Mouse (Mus musculus) embryo, embryonic 9.5 days (tissue): ENCODE results near the gene Mrps15.
A peak's percentile ranks its signal among the peaks of the same experiment; 100 is the strongest.

Experiments used
- DNase-seq: peaks from one replicate; pipeline ENCODE4 v3.0.0-alpha.2; 2017; ENCODE audit errors: extremely low spot score

Mrps15 gene

DNA sequence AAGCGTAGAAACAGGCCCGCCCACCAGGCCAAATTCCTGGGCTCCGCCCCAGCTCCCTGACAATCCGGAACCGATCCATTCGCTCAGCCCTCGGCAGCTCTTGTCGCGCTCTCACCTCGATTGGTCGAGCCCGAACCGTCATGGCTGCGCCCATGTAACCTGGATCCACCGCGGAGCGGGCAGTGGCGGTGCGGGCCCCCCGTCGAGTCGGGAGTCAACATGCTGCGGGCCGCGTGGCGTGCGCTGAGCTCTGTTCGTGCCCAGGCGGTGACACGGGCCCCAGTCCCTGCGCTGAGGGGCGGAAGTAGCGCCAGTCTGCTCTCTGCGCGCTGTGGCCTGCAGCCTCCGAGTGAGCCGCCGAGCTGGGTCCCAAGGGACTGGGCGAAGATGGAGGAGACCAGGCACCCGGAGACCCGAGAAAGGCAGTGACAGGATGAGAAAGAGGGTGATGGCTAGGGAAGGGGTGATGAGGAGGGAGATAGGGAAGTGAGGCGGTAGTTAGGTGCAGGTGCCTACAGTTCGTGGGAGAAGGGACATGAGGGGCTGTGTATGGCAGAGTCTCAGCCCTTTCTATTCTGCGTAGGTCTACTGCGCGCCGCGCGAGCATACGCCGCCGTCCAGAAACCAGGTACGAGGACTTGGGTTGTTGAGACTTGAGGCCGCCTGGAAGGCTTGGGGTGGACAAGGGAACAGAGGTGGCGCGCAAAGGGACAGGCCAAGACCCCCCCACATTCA lies at the start of gene Mrps15:
Gene Mrps15, plus strand, starts transcription at position 75 of the 735 bp plus-strand sequence.
- peak; percentile 91 for DNase-seq

DNA sequence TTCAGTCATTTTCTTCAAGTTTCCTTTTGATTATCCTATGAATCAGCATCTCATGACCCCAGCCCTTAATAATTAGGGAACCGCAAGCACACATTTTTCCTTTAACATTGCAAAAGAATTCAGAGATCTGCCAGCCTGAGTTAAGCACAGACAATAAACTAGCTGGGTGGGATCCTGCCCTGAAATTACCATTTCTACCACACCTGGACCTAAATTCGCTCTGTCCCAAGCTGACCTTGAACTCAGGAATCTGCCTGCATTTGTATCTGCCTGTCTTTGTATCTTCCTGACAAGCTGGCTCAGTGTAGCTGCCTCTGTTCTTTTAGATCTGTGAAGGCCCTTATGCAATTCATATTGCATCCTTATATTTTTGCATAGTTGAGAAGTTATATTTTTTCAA lies 48.9 kb upstream of the Mrps15 start:
- no peak for DNase-seq

DNA sequence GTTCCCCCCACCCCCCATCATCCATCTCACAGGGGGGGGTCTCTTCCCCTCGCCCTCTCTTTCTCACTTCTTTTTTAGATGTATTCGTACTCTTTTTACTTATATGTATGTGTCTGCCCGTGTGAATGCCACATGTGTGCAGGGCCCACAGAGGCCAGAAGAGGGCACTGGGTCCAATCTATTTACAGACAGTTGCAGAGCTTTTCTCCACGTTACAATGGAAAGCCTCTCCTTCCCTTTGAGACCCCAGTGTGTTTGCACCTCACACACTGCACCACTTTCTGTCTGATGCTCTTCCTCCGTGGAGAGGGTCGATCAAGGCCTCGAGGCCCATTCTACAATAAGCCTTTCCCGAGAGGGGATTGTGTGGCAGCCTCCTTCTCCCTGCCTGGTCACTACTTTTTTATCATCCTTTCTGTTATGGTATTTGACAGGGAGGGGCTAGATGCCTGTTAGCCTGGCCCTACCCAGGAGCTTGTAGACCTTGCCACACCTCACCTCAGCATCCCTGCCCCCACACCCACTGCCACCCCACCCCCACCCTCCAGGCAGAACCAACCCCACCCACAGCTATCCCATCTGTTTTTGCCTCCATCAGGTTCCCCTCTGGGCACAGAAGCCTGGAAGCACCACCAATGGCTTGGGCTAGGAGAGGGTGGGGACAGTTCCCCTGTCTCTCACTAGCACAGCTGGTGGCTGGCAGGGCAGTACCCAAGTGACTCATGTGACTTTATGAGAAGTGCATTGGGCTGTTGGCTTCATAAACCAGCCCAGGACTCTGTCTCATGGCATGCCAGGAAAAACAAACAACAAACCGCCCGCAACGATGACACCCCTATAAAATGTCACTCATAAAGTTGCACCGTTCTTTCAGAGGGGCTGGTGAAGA lies 45.2 kb upstream of the Mrps15 start:
- DNase-seq, result no peak

DNA sequence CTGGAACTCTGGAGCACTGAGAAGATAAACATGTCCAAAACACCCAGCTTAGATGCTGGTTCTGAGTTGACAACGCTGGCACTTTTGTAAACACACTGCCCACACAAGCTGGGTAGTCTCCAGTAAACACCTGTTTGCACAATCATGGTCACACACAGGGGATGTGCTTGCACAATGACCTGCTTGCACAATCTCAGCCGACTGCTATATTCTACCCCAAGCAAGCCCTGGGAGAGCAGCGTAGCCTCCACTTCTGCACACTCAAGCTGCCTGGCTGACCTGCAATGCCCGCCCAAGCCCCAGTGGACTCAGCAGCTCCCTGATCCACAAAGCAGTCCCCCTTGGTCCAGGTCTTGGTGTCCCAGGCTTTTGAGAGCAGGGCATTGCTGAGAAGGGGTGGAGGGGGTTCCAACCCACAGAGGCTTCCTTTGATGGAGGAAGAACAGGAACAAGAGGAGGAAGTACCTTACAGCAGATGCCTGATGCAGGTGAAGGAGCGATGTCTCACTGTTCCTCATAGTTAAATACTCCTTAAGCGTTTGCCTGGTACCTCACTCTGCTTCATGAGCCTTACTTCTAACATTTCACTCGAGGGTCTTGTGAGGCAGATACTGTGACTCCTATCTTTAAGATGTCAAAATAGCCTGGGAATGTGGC lies 28.9 kb upstream of the Mrps15 start:
- no peak for DNase-seq

DNA sequence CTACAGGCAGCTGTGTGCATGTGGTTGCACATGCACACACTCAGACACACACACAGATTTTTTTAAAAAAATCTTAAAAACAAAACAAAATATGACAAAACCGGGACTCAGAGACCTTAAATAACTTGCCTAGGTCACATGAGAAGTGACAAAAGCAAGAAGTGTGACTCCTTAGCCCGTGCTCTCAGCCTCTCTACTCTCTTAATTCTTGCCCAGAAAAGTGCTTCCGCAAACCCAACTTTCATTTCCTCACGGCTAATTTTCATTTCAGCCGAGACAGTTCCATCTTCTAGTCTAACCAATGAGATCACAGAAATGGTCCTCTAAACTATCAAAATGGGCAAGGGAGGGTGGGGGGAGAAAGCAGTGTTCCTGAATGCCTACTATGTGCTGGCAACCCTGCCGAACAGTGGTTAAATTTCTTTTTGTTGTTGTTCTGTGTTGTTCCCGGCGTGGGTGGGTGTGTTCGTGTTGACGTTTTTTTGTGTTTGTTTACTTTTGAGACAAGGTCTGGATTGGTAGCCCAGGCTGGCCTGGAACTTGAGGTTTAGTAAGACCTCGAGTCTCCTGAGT lies 27.7 kb upstream of the Mrps15 start:
- no peak for DNase-seq

DNA sequence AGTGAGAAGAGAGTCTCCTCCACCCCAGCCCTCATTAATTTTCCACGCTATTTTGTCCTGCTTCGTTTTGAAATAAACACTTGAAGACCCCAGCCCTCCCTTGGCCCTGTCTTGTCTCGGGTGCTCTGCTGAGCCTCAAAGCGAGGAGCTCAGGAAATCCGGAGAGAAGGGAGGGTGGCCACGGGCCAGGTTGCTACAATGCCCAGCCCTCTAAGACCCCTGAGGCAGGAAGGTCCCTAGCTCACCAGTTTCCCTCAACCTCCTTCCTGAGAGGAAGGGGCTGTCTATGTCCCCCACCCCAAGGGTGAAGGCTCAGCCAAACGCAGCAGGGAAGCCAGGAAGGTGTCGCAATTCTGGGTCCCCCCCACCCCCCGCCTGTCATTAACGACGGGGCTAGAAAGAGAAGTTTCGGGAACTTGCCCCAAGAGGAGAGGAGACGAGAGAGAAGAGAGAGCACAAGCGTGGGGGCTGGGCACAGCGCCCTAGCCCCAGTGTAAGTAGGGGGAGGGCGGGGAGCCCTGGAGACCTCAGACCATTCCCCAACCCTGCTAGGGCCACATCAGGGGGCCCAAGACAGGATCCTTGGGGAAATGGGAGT lies 22.3 kb upstream of the Mrps15 start, which contains the start of gene Csf3r:
Gene Csf3r, plus strand, starts transcription at position 248 of the 598 bp plus-strand sequence.
- no peak for DNase-seq

DNA sequence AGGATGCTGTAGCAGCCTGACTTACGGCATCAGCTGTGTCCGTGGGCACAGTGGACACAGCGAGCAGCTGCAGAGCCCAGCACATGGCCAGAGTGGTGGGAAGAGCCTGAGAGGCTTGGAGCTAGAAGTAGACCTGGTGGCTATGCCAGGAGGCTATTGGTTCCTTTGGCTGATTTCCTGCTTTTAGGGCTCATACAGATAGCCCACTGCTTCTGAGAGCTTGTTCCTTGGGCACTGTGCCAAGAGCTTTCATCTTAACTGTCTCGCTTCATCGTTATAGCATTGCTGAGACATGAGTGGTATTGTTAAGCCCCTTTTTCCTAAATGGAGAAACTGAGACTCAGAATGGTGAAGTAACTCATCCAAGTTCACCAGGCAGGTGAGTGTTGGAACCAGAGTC lies 20.9 kb upstream of the Mrps15 start:
- DNase-seq, result no peak

DNA sequence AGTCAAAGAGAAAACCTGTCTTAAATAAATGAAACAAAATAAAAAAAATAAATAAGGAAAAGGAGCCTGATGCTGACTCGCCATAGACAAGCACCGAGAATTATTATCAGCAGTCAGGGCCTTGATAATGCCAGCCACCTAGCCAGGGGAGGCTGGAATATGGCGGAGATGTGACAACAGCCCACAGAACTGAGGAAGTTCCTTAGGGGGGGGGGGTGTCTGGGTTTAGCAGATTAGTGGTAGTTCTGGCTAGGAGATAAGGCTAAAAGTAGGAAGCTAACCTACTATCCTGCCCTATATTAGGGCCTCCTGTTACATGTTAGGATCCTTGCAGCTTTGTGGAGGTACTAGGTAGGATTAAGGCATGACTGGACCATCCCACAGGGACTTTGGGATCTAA lies 18.7 kb upstream of the Mrps15 start:
- no peak for DNase-seq

DNA sequence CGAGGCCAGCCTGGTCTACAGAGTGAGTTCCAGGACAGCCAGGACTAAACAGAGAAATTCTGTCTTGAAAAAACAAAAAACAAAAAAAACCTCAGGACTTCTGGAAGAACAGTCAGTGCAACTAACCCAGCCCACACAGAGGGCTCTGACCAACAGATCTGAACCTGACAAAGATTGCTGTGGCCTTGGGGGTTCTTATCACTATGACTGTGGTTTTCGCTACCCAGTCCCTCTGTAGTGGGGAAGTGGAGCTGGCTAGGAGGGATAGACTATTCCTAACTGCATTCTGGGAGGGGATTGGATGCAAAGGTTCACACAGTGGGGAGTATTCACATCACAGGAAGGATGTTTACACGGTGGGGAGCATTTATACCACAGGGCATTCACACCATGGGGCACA lies 17.7 kb upstream of the Mrps15 start:
- no peak for DNase-seq

DNA sequence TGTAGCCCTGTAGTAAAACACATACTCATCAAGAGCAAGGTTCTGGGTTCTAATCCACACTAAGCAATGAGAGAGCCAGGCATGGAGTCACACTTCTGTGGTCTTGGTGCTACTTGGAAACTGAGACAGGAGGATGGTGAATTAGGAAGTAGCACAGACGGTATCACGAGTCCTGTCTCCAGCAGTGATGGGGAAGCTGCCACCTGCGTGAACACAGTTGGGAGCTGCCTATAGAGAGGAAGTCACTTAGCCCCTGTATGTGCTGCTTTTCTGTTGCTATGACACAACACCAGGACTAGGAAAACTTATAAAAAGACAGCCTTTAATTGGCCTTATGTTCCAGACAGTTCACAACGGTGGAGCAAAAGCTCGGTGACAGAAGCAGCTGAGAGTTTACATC lies 16.0 kb upstream of the Mrps15 start:
- no peak for DNase-seq

DNA sequence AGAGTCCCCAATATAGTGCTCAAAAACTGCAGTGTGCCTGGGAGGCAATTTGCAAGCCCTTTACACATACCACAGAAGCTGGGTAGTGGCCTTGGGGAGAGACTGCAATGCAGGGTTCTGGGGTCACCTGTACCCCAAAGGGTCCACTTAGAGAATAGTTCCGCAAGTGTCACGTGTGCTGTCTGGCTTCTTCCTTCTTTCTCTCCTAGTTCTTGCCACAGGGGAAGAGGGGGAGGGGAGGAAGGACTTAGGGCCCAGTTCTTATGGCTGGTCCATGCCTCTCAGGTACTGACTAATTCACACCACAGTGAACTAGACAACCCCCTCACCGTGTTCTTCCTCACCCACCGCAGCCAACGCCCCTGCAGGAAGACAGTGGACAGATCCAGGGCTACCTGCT lies 11.3 kb upstream of the Mrps15 start:
- no peak for DNase-seq

DNA sequence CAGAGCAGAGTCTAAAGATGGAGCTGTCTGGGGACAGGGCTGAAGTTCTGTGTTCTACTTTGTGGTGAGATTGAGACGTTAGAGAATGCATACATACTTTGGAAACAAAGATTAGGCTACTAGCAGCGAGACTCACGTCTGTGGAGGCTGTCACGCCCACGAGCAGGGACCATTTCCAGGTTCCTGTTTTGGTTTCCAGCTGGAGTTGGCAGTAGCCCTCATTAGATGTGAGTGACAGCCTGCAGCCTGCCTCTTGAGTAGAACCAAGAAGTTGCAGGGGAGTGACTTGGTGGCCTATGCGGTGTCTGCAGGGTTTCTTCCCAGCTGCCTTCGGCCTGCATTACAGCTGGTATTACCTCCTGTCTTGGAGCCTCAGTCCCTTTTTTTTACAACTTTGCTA lies 4.9 kb downstream of the Mrps15 start:
- no peak for DNase-seq

DNA sequence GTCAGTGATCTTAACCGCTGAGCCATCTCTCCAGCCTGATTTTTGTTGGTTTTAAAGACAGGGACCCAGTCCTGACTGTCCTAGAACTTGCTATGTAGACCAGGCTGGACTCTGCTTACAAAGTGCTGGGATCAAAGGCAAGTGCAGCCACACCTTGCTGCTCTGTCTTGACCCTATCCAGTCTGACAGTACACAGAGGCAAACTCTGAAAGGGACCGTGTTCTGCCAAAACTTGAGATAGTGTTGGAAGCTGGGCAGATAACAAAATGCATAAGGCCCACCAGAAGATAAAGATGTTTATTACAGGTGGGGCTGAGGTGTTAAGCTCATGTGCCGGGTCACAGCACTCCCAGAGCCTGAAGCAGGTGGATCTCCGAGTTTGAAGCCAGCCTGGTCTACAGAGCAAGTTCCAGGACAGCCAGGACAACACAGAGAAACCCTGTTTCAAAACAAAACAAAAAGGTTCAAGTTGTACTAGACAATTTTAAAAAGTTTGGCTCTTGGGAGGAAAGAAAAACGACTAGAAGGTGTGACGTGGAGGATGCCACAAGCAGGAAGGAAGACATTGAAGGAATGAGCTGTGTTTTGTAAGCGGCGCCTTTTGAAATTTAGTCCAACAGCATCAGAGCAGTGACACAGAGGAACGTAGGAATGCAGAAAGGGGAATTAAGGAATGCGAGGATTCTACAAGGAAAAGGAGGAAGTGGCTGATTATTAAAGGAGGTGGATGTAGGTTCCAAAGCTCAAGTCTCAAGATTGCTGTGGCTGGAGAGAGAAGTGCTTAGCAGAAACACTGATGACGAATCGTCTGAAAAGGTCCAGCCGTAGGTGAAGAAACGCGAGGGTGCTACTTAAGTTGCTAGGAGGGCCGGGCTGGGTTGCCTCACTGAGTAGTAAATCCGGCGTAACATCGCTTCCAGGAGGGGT lies 10.7 kb downstream of the Mrps15 start:
- DNase-seq, result no peak

DNA sequence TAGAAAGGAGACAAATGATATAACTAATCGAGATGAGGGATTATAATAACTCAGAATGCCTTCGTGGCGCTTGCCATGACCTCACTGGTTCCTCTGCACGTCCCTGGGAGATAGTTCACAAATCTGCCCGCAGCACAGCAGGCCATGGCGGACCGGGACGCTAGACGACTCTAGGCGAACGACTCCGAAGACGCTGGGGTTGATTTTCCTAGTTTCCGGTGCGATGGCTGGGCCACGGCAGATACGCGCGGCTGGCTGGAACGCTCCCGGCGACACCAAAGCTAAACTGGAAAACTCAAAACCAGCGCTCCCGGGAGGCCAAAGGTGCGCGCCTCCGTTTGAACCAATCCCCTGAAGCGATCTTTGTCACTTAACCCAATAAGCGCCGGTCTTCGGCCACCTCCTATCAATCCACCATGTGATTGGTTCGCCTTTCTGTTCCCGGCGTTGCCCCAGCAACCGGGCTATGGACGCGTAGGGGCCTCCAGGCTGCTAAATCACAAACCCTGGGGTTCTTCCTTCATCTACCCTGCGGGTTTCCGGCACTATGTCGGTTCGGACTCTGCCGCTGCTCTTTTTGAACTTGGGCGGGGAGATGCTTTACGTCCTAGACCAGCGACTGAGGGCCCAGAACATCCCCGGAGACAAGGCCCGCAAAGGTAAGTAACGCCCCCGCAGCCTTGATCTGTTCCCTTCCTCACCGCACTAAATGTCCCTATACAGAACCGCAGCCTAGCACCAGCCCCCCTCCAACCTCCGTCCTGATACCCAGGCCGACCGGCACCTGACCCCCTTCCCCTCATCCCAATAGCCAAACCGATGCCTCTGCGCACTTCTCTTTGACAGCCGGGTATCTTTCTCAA lies 11.6 kb downstream of the Mrps15 start, which contains the start of gene Oscp1:
Gene Oscp1, plus strand, starts transcription at position 432 of the 863 bp plus-strand sequence.
- peak; percentile 90 for DNase-seq

DNA sequence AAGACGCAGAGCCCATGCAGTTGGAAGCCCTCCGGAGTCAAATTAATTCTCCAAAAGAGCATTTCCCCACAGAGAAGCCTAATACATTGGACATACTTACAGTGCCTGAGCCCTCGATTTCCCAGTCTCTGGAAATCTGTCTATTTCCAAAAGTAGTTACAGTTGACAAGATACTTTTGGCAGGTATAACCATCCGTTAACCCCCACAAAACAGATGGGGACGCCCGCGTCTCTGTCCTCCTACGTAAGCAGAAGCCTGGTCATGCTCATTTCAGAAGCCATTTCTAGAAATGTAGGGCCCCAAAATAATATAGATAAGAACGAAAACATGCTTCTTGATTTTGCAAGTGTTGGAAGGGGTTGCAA lies 12.3 kb downstream of the Mrps15 start:
- DNase-seq, result no peak

DNA sequence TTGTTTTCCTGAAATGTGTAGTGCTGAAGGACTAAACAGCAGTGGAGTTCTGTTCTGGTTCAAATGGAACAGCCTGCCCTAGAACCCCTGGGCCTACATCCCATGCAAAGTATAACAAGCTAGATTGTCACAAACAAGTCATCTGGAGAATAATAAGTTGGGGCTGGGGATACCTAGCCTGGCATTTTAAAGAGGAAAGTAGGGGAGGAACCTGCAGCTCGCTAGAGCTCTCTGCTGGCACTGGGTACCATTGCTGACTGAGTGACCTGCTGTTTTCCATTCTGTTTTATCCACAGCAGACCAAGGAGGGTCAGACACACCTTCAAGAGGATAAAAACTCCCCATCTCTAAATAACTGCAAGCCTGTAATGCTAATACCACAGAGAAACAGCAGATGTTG lies 16.1 kb downstream of the Mrps15 start:
- no peak for DNase-seq

DNA sequence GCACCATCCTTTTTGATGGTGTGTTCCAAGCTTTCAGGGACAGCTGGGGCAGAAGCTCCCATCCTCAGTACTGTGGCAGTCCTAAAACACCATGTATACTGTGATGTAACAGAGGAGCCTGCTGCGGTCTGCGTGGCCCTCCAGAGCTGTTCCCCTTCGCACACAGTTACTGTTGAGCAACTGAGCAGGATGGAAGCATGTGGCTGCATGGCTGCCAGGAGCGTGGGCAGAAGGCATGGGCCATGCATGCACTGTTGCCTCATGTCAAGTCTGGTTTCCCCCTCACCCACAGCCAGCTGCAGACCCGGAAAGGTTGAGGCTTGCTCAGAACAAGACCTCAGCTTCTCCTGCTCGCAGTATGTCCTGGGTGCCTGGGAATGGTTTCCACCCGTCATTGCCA lies 18.5 kb downstream of the Mrps15 start:
- DNase-seq, result no peak

DNA sequence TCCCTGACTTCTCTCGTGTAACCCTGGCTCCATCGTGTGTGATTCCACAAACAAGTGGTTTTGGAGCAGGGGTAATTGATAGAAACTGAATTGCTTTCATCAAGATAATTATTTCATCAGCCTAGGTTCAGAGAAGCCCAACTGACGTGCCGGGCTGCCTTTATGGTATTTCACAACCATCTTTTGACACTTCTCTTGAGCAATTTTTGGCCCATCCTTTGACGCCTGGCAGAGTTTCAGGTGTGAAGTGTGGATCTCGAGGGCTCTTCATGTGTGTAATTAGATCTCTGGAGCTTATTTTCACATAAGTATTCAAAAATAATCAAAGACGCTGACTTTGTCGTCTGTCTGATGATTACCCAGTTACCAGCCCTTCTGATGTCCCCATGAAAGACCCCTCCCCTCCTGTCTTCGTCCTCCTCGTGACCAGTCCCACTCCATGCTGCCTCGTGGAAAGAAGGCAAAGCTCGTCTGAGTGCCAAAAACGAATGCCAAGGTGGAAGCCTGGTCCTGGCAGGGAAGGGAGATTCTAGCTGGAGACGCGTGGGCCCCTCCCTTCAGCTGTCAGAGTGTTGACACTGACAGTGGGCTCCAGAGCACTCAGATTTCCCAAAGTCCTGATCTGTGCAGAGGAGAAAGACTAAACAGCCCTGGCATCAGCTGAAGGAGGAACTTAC lies 20.8 kb downstream of the Mrps15 start:
- DNase-seq, result no peak

DNA sequence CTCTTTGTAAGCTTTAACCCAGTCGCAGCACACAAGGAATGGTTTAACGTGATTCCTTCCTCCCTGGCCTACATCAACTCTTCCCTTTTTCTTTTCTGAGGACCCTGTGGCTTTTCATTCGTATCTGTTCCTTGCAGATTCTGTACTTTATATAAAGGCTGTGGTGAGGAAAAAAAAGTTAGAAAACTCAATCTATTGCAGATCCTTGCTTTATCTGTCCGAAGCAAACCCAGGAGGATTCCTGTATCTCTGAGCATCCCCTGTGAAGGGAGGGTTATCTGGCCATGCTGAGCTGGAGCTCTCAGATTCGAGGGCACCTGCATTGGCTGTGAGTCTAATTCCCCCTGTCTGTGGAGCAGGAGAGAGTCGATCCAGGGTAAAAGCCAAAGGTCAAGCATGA lies 22.1 kb downstream of the Mrps15 start:
- DNase-seq, result no peak
